Mouse (Mus musculus) testis, adult 2 months (tissue): ENCODE results near the gene Cdc42se2.

Experiments used
- CTCF ChIP-seq: fragments of 200-500 bp; IDR thresholded peaks from 2 replicates; pipeline ENCODE4 v1.5.1; 2012; ENCODE audit warnings: low read depth, mild to moderate bottlenecking, inconsistent platforms, low read length, moderate library complexity; ENCODE audit not compliant: control insufficient read depth, insufficient read depth, insufficient replicate concordance
- POLR2A ChIP-seq: fragments of 200-500 bp; IDR thresholded peaks from 2 replicates; pipeline ENCODE4 v1.6.1; 2012; ENCODE audit warnings: low read depth, mild to moderate bottlenecking, inconsistent platforms, low read length, moderate library complexity; ENCODE audit not compliant: control insufficient read depth

GRCm38 (mm10) chr11:54693696-54694095 is 93.8 kb downstream of the Cdc42se2 start:
- TF ChIP-seq CTCF (no peak), POLR2A (no peak)
